19 mouse cellular contexts compared by ENCODE assay signal in genomic region chr5:100071541-100071940, GRCm38 (mm10). TPM values are rescaled to one million over a fixed set of nuclear protein-coding genes. Genes with fewer than 3 reads are reported as not detected.
DNase-seq lines count a peak whose midpoint lies in the region; ATAC-seq and TF ChIP-seq lines count a peak whose summit lies in the region.
"Had no signal": no experiment of that assay in that cellular context is flagged by ENCODE, and none has a peak within 500 bp of the region (broad histone marks: within the 10 kb centered on the region; RNA-seq: fewer than 3 reads in every experiment).

No protein-coding gene starts in this region.

- TF ChIP-seq CTCF in hindbrain, postnatal 0 days (IDR thresholded peaks at IDR 0.05; ENCODE audit: low read depth): 0 out of 2 replicates have a peak, but pooled peaks have one; percentile 18

- H3K9me3 ChIP-seq in forebrain, embryonic 12.5 days: no peaks in the 10 kb centered on the region
- H3K9me3 ChIP-seq in forebrain, embryonic 14.5 days (replicated peaks; ENCODE audit: control insufficient read depth, low read length): no peaks in the 10 kb centered on the region
- H3K9me3 ChIP-seq in hindbrain, postnatal 0 days (ENCODE audit: low read length): no peaks in the 10 kb centered on the region
- H3K9me3 ChIP-seq in hindbrain, embryonic 11.5 days (ENCODE audit: control insufficient read depth, low read length): no peaks in the 10 kb centered on the region
- no peaks in the 10 kb centered on the region for H3K9me3 ChIP-seq in midbrain, embryonic 11.5 days (ENCODE audit: control insufficient read depth, low read length)
- H3K9me3 ChIP-seq in midbrain, embryonic 16.5 days (replicated peaks; ENCODE audit: control insufficient read depth, low read length, poor library complexity, severe bottlenecking): no peaks in the 10 kb centered on the region
- H3K9me3 ChIP-seq: embryonic facial prominence, embryonic 12.5 days; forebrain, embryonic 15.5 days; heart, embryonic 12.5 days had no signal

- 0 out of 2 replicates have a peak overlapping the region, but pooled peaks have one; percentile 8 for H3K27ac ChIP-seq in forebrain, embryonic 12.5 days
- H3K27ac ChIP-seq in forebrain, embryonic 14.5 days (ENCODE audit: low read depth, low read length): no peak overlapping the region
- H3K27ac ChIP-seq in hindbrain, postnatal 0 days: no peak overlapping the region
- H3K27ac ChIP-seq in hindbrain, embryonic 11.5 days (ENCODE audit: low read depth, low read length): no peak overlapping the region
- H3K27ac ChIP-seq in midbrain, embryonic 11.5 days (ENCODE audit: low read depth, low read length): no peak overlapping the region
- H3K27ac ChIP-seq in midbrain, embryonic 16.5 days (ENCODE audit: low read length): no peak overlapping the region
- H3K27ac ChIP-seq: embryonic facial prominence, embryonic 12.5 days; forebrain, embryonic 15.5 days; hindbrain, embryonic 14.5 days had no signal

- no peaks in the 10 kb centered on the region for H3K4me1 ChIP-seq in forebrain, embryonic 12.5 days
- H3K4me1 ChIP-seq in forebrain, embryonic 14.5 days (ENCODE audit: control insufficient read depth, insufficient read depth, low read length): no peaks in the 10 kb centered on the region
- no peaks in the 10 kb centered on the region for H3K4me1 ChIP-seq in hindbrain, postnatal 0 days (ENCODE audit: insufficient read depth, low read length)
- H3K4me1 ChIP-seq in hindbrain, embryonic 11.5 days (replicated peaks; ENCODE audit: control insufficient read depth, insufficient read depth, low read length): no peaks in the 10 kb centered on the region
- no peaks in the 10 kb centered on the region for H3K4me1 ChIP-seq in midbrain, embryonic 11.5 days (ENCODE audit: control insufficient read depth, insufficient read depth, low read length)
- peaks cover 3% of the 10 kb centered on the region; the same call in 1 of the 2 replicates for H3K4me1 ChIP-seq in midbrain, embryonic 16.5 days (ENCODE audit: control insufficient read depth, insufficient read depth, low read length)
- H3K4me1 ChIP-seq: embryonic facial prominence, embryonic 12.5 days; heart, embryonic 12.5 days had no signal

- 90% methylated on average over 5 of the region's 5 CpGs for WGBS in forebrain, embryonic 12.5 days
- 92% methylated on average over 5 of the region's 5 CpGs for WGBS in forebrain, embryonic 14.5 days
- 89% methylated on average over 5 of the region's 5 CpGs for WGBS in hindbrain, postnatal 0 days
- 89% methylated on average over 5 of the region's 5 CpGs for WGBS in hindbrain, embryonic 11.5 days
- WGBS in midbrain, embryonic 11.5 days: 92% methylated on average over 5 of the region's 5 CpGs
- WGBS in midbrain, embryonic 16.5 days: 89% methylated on average over 5 of the region's 5 CpGs

- DNase-seq in forebrain, embryonic 14.5 days (ENCODE audit: low spot score): no peak
- DNase-seq in hindbrain, postnatal 0 days (ENCODE audit: low spot score): no peak
- no peak for DNase-seq in hindbrain, embryonic 11.5 days (ENCODE audit: low spot score)
- peak; percentile 77 for DNase-seq in midbrain, embryonic 11.5 days (ENCODE audit: low spot score, missing footprints)
- peak; percentile 30 for DNase-seq in ES-CJ7 (ENCODE audit: low read depth, low spot score)
- no peak for DNase-seq in ovary, postnatal 10 days (ENCODE audit: low spot score)
- DNase-seq: adrenal gland, adult 2 months; cerebellum, adult 11-12 months; cerebellum, adult 9-10 months; cerebellum, postnatal 25 days; gastrocnemius, postnatal 14 days had no signal

- no peak for ATAC-seq in forebrain, embryonic 12.5 days (ENCODE audit: low FRiP score)
- ATAC-seq in forebrain, embryonic 14.5 days: no peak
- ATAC-seq in hindbrain, postnatal 0 days: no peak
- no peak for ATAC-seq in hindbrain, embryonic 11.5 days (ENCODE audit: low FRiP score)
- no peak for ATAC-seq in midbrain, embryonic 11.5 days (ENCODE audit: low FRiP score)
- ATAC-seq in midbrain, embryonic 16.5 days: no peak
- ATAC-seq: forebrain, embryonic 15.5 days; intestine, embryonic 16.5 days had no signal

- H3K36me3 ChIP-seq in forebrain, embryonic 12.5 days (replicated peaks): peaks cover 30% of the 10 kb centered on the region
- H3K36me3 ChIP-seq in forebrain, embryonic 14.5 days (ENCODE audit: control insufficient read depth, insufficient read depth, low read length): peaks cover 47% of the 10 kb centered on the region
- peaks cover 13% of the 10 kb centered on the region for H3K36me3 ChIP-seq in hindbrain, postnatal 0 days (ENCODE audit: insufficient read depth, low read length)
- H3K36me3 ChIP-seq in hindbrain, embryonic 11.5 days (ENCODE audit: control insufficient read depth, insufficient read depth, low read length): no peaks in the 10 kb centered on the region
- H3K36me3 ChIP-seq in midbrain, embryonic 11.5 days (ENCODE audit: control insufficient read depth, insufficient read depth, low read length): no peaks in the 10 kb centered on the region
- peaks cover 7% of the 10 kb centered on the region; the same call in 1 of the 2 replicates for H3K36me3 ChIP-seq in midbrain, embryonic 16.5 days (ENCODE audit: control insufficient read depth, insufficient read depth, low read length)

- no peak overlapping the region for H3K9ac ChIP-seq in forebrain, embryonic 12.5 days
- no peak overlapping the region for H3K9ac ChIP-seq in forebrain, embryonic 14.5 days (ENCODE audit: low read length)
- no peak overlapping the region for H3K9ac ChIP-seq in hindbrain, postnatal 0 days (replicated peaks; ENCODE audit: low read length)
- no peak overlapping the region for H3K9ac ChIP-seq in hindbrain, embryonic 11.5 days (ENCODE audit: low read depth, low read length)
- H3K9ac ChIP-seq in midbrain, embryonic 11.5 days (ENCODE audit: low read length): no peak overlapping the region
- no peak overlapping the region for H3K9ac ChIP-seq in midbrain, embryonic 16.5 days (ENCODE audit: low read depth, low read length)
- H3K9ac ChIP-seq: embryonic facial prominence, embryonic 12.5 days; forebrain, embryonic 15.5 days; heart, embryonic 12.5 days; hindbrain, embryonic 14.5 days had no signal

- H3K4me2 ChIP-seq in forebrain, embryonic 12.5 days: no peak overlapping the region
- no peak overlapping the region for H3K4me2 ChIP-seq in forebrain, embryonic 14.5 days (ENCODE audit: low read length)
- no peak overlapping the region for H3K4me2 ChIP-seq in hindbrain, postnatal 0 days (ENCODE audit: low read depth, low read length)
- no peak overlapping the region for H3K4me2 ChIP-seq in hindbrain, embryonic 11.5 days (replicated peaks; ENCODE audit: low read depth, low read length)
- no peak overlapping the region for H3K4me2 ChIP-seq in midbrain, embryonic 11.5 days
- H3K4me2 ChIP-seq in midbrain, embryonic 16.5 days (ENCODE audit: low read length): no peak overlapping the region
- H3K4me2 ChIP-seq: embryonic facial prominence, embryonic 12.5 days; forebrain, embryonic 15.5 days; heart, embryonic 12.5 days; hindbrain, embryonic 14.5 days had no signal

- H3K27me3 ChIP-seq in forebrain, embryonic 12.5 days: no peaks in the 10 kb centered on the region
- no peaks in the 10 kb centered on the region for H3K27me3 ChIP-seq in forebrain, embryonic 14.5 days (replicated peaks; ENCODE audit: control insufficient read depth, insufficient read depth, low read length)
- no peaks in the 10 kb centered on the region for H3K27me3 ChIP-seq in hindbrain, postnatal 0 days (ENCODE audit: insufficient read depth, low read length)
- no peaks in the 10 kb centered on the region for H3K27me3 ChIP-seq in hindbrain, embryonic 11.5 days (ENCODE audit: control insufficient read depth, insufficient read depth, low read length)
- no peaks in the 10 kb centered on the region for H3K27me3 ChIP-seq in midbrain, embryonic 11.5 days (ENCODE audit: control insufficient read depth, insufficient read depth, low read length)
- H3K27me3 ChIP-seq in midbrain, embryonic 16.5 days (ENCODE audit: control insufficient read depth, insufficient read depth, low read depth, low read length): no peaks in the 10 kb centered on the region
- H3K27me3 ChIP-seq: CH12.LX; embryonic facial prominence, embryonic 12.5 days; forebrain, embryonic 15.5 days; heart, embryonic 12.5 days had no signal

- no peak overlapping the region for H3K4me3 ChIP-seq in forebrain, embryonic 12.5 days (replicated peaks)
- no peak overlapping the region for H3K4me3 ChIP-seq in forebrain, embryonic 14.5 days (ENCODE audit: low read depth, low read length)
- no peak overlapping the region for H3K4me3 ChIP-seq in hindbrain, postnatal 0 days (ENCODE audit: low read length)
- no peak overlapping the region for H3K4me3 ChIP-seq in hindbrain, embryonic 11.5 days (ENCODE audit: low read depth, low read length)
- no peak overlapping the region for H3K4me3 ChIP-seq in midbrain, embryonic 11.5 days (ENCODE audit: low read depth, low read length)
- no peak overlapping the region for H3K4me3 ChIP-seq in midbrain, embryonic 16.5 days (ENCODE audit: low read depth, low read length)
- H3K4me3 ChIP-seq: embryonic facial prominence, embryonic 12.5 days; forebrain, embryonic 15.5 days; heart, embryonic 12.5 days had no signal

RNA-seq across cellular contexts. Expression of gene Enoph1, which starts 31.8 kb away (rescaled TPM):
- 43.8 and 45.0 TPM in 2 replicates for polyA plus RNA-seq in forebrain, embryonic 12.5 days (2016; fragmentation: Nextera tagmentation; extraction: Ambion mirVana)
- polyA plus RNA-seq in forebrain, embryonic 14.5 days (2014; fragmentation: Nextera tagmentation; extraction: Ambion mirVana): 53.2 and 60.2 TPM in 2 replicates
- total RNA-seq in hindbrain, postnatal 0 days (2014; rRNA removed): 41.6 and 55.6 TPM in 2 replicates
- 48.6 and 49.0 TPM in 2 replicates for polyA plus RNA-seq in hindbrain, postnatal 0 days (2015; fragmentation: Nextera tagmentation; extraction: Ambion mirVana)
- polyA plus RNA-seq in hindbrain, embryonic 11.5 days (2014; fragmentation: Nextera tagmentation; extraction: Ambion mirVana): 47.6 and 48.8 TPM in 2 replicates
- polyA plus RNA-seq in midbrain, embryonic 11.5 days (2014; fragmentation: Nextera tagmentation; extraction: Ambion mirVana): 43.2 and 44.5 TPM in 2 replicates
- polyA plus RNA-seq in midbrain, embryonic 16.5 days (2015; fragmentation: Nextera tagmentation; extraction: Ambion mirVana): 57.4 and 61.3 TPM in 2 replicates

RNA-seq across cellular contexts. Expression of gene Hnrnpdl, which starts 32.1 kb away (rescaled TPM):
- 284 and 293 TPM in 2 replicates for polyA plus RNA-seq in forebrain, embryonic 12.5 days (2016; fragmentation: Nextera tagmentation; extraction: Ambion mirVana)
- 244 and 250 TPM in 2 replicates for polyA plus RNA-seq in forebrain, embryonic 14.5 days (2014; fragmentation: Nextera tagmentation; extraction: Ambion mirVana)
- total RNA-seq in hindbrain, postnatal 0 days (2014; rRNA removed): 107 and 121 TPM in 2 replicates
- polyA plus RNA-seq in hindbrain, postnatal 0 days (2015; fragmentation: Nextera tagmentation; extraction: Ambion mirVana): 184 and 193 TPM in 2 replicates
- 268 and 286 TPM in 2 replicates for polyA plus RNA-seq in hindbrain, embryonic 11.5 days (2014; fragmentation: Nextera tagmentation; extraction: Ambion mirVana)
- 289 and 297 TPM in 2 replicates for polyA plus RNA-seq in midbrain, embryonic 11.5 days (2014; fragmentation: Nextera tagmentation; extraction: Ambion mirVana)
- 199 and 210 TPM in 2 replicates for polyA plus RNA-seq in midbrain, embryonic 16.5 days (2015; fragmentation: Nextera tagmentation; extraction: Ambion mirVana)

Comparison
In these comparisons a context has a peak if more than half of its experiments do, and no peak if none do; other contexts are left out.
1. DNase-seq: peak in midbrain, embryonic 11.5 days (single experiment) and ES-CJ7 (single experiment); none in forebrain, embryonic 14.5 days (single experiment), hindbrain, postnatal 0 days (single experiment), hindbrain, embryonic 11.5 days (single experiment) and ovary, postnatal 10 days (single experiment).